Mouse (Mus musculus) E14TG2a.4 (cell line): ENCODE data around the gene Shroom1.

Experiments used
- CTCF ChIP-seq: conservative IDR thresholded peaks from 2 replicates; pipeline ENCODE4 v1.5.1; 2014; ENCODE audit warnings: low read length
- NANOG ChIP-seq: IDR thresholded peaks from 2 replicates; pipeline ENCODE4 v1.6.1; 2014; ENCODE audit warnings: borderline replicate concordance, low read length, mixed read lengths
- POU5F1 ChIP-seq: IDR thresholded peaks from 2 replicates; pipeline ENCODE4 v1.6.1; 2014; ENCODE audit warnings: low read length, borderline replicate concordance

- TF ChIP-seq CTCF (no peak), NANOG (no peak), POU5F1 (no peak)
Measured at GRCm38 (mm10) chr11:53436338-53436737, 20.7 kb upstream of the Shroom1 start.
